Mouse (Mus musculus) liver, adult (tissue): Measurements from ENCODE around the gene Ccdc130.

Experiments
- GATA4 ChIP-seq: IDR thresholded peaks from 2 replicates; pipeline ENCODE4 v1.6.1; 2014; ENCODE audit warnings: mild to moderate bottlenecking, low read length; ENCODE audit not compliant: insufficient replicate concordance

The Ccdc130 gene

GRCm38 (mm10) chr8:84269950-84270773 is at the start of gene Ccdc130:
Gene Ccdc130 (minus strand): TSS chr8:84270380.
- TF ChIP-seq GATA4, result no peak

- TF ChIP-seq GATA4, result no peak
These were observed 38.2 kb upstream of the Ccdc130 start for GRCm38 (mm10) chr8:84308376-84308775.

GRCm38 (mm10) chr8:84303951-84304350 is 33.8 kb upstream of the Ccdc130 start:
- no peak for TF ChIP-seq GATA4

GRCm38 (mm10) chr8:84297029-84297785 is 27.0 kb upstream of the Ccdc130 start:
- no peak for TF ChIP-seq GATA4

GRCm38 (mm10) chr8:84291688-84292087 is 21.5 kb upstream of the Ccdc130 start:
- TF ChIP-seq GATA4, result no peak

GRCm38 (mm10) chr8:84291086-84291485 is 20.9 kb upstream of the Ccdc130 start:
- TF ChIP-seq GATA4, result no peak

- TF ChIP-seq GATA4, result no peak
These were observed 18.7 kb upstream of the Ccdc130 start for GRCm38 (mm10) chr8:84288892-84289291.

- no peak for TF ChIP-seq GATA4
These were observed 14.5 kb upstream of the Ccdc130 start for GRCm38 (mm10) chr8:84284608-84285063.

- TF ChIP-seq GATA4, result no peak
These were observed 10.6 kb upstream of the Ccdc130 start for GRCm38 (mm10) chr8:84280777-84281176.

- TF ChIP-seq GATA4, result no peak
These were observed 6.3 kb upstream of the Ccdc130 start for GRCm38 (mm10) chr8:84276447-84276846.

- TF ChIP-seq GATA4, result no peak
These were observed 3.8 kb upstream of the Ccdc130 start for GRCm38 (mm10) chr8:84273968-84274367.

- TF ChIP-seq GATA4, result no peak
These were observed 2.1 kb upstream of the Ccdc130 start for GRCm38 (mm10) chr8:84272302-84272701.

- no peak for TF ChIP-seq GATA4
These were observed 9.1 kb downstream of the Ccdc130 start for GRCm38 (mm10) chr8:84261098-84261497.

GRCm38 (mm10) chr8:84256822-84257610 is 13.2 kb downstream of the Ccdc130 start, which contains the start of gene Mri1:
Gene Mri1 (minus strand): TSS chr8:84257326.
- peak; percentile 97; the same call in 1 of the 2 replicates for TF ChIP-seq GATA4

- TF ChIP-seq GATA4, result no peak
These were observed 13.7 kb downstream of the Ccdc130 start for GRCm38 (mm10) chr8:84256458-84256821.
